Mouse (Mus musculus) megakaryocyte, adult 5-6 weeks (primary cell): ENCODE results near the gene Aldoart2. TPM values are rescaled to one million over a fixed set of nuclear protein-coding genes. Genes with fewer than 3 reads are reported as not detected.
A peak's percentile ranks its signal among the peaks of the same experiment; 100 is the strongest.
"Not testable (repeated sequence)": the region's sequence is repeated elsewhere in the genome, so short reads cannot be mapped to it uniquely, and the experiment has no call there.

Experiments used
- ATAC-seq: 2 replicates; pipeline ENCODE4 v1.8.0; 2016; ENCODE audit warnings: mild to moderate bottlenecking, inconsistent platforms; ENCODE audit not compliant: poor library complexity, severe bottlenecking
- total RNA-seq, 2 experiments: library from RNA; stranded (forward) in 1 of 2; stranded (reverse) in 1 of 2; fragments of 153-499, 151-499 nt in 1 of 2; fragments of 221-1000, 200-1000 nt in 1 of 2; gene quantifications; 2 replicates each; pipeline versions ENCODE4 v1.2.3 to v1.2.4; 2015 to 2017

Aldoart2 gene
- total RNA-seq, 2 experiments from 2014 or later = not detected

DNA sequence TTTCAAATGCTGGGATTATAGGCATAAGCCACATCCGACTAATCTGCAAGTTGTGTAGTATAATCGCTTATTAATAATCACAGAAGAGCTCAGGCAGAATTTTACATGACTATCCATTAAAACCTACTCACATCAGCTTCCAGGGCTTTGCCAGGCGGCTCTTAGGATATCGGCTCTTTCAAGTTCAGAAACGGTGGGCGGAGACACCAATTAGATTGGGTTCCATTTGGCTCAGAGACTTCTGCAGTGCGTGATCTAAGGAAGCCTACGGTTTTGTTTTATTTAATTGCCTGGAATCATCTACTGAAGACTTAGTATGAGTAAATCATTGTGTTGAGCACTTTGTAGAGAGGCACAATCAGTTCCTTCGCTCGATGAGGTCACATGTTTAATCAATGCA is 6.6 kb downstream of the Aldoart2 start:
- no peak for ATAC-seq

DNA sequence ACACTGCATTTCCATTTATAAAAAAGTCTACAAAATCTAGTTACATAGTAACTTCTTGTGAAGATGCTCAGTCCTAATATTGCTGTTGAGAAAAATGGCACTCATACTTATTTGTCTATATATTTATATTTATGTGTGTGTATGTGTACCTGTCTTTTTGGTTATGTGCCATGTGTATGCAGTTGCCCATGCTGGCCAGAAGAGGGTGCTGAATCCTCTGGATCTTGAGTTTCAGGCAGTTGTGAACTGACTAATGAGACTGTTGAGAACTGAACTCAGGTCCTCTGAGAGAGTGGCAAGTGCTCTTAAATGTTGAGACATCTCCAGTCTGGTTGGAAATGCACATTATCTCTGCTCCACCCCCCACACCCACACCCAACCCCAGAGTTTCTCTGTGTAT is 8.1 kb downstream of the Aldoart2 start:
- no peak for ATAC-seq

GRCm38 (mm10) chr12:55573794-55574193 is 8.8 kb downstream of the Aldoart2 start:
- ATAC-seq = no peak

DNA sequence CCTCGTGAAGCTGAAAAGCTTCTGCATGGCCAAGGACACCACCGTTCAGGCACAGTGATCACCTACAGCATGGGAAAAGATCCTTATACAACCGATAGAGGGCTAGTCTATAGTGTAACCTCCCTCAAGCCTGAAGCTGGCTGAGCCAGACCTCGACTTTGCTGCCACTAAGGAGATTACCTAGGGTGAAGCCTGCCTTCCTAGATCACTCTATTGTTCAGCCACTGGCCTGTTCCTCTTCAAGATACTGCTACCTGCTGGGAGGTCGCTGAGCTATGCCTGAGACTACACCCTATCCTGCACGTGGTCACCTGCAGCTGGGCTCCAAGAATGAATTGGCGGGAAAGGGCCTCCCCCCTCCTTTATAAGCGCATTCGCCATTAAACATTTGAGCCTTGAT is 21.9 kb downstream of the Aldoart2 start:
- ATAC-seq = not testable (repeated sequence)

DNA sequence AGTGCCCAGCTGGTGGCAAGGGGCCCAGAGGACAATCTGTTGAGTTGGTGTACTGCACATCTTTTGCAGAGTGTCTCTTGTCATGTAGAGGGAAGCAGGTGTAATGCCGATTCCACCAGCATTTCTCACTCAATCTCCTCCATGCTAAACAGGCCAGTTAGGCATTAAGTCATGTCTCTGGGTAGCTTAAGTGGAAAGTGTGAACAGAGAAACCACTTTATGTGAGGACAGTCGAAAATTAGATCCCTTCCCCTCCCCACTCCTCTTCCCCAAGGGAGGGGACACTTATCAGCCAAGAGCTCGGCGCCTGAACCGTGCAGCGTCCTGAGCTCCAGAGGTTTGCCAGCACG is 33.5 kb downstream of the Aldoart2 start:
- no peak for ATAC-seq

DNA sequence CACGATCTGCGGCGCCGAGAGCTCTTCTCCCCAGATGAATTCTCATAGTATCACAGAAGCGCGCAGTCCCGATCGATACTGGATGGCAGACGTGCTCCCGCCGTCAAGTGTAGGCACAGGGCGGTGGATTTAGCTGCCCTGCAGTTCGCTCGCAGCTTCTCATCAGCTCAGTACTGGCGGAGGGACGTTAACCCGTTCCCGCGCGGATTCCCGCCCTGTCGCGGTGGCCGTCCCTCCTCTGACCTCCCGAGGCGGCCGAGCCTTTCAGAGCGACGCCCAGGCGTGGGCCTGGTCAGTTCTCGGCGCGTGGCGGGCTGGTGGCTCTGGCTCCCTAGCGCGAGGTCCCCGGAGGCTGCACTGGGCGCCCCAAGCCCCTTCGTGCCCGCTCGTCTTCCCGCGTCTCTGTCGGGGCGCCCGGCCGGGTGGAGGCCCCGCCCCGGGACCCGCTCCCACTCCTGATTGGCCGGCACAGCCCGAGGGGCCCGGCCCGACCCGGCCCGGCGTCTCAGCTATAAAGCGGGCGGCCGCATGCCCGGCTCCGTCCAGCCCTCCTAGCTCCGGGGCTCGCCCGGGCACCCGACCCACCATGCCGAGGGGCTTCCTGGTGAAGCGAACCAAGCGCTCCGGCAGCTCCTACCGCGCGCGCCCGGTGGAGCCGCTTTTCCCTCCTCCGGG is 34.0 kb downstream of the Aldoart2 start, which contains the start of gene Insm2:
Insm2 (plus strand) TSS at position 541 of the 675 bp plus-strand sequence.
- ATAC-seq = no peak

GRCm38 (mm10) chr12:55599639-55600502 is 34.8 kb downstream of the Aldoart2 start:
- ATAC-seq = peak; percentile 57

- ATAC-seq = 0 out of 2 replicates have a peak, but pooled peaks have one; percentile 5
These were observed 35.5 kb downstream of the Aldoart2 start for GRCm38 (mm10) chr12:55600503-55600994.

- ATAC-seq = no peak
These were observed 39.4 kb downstream of the Aldoart2 start for GRCm38 (mm10) chr12:55604411-55604810.

GRCm38 (mm10) chr12:55607902-55608301 is 42.9 kb downstream of the Aldoart2 start:
- no peak for ATAC-seq

GRCm38 (mm10) chr12:55610812-55611211 is 45.8 kb downstream of the Aldoart2 start:
- no peak for ATAC-seq

Other genes starting within 250 kb of the Aldoart2 start
- gene Psma6, start 181.0 kb upstream of the Aldoart2 start, total RNA-seq (2015) = 237 and 241 TPM in 2 replicates
- gene Psma6, start 181.0 kb upstream of the Aldoart2 start, total RNA-seq (2017) = 230 and 242 TPM in 2 replicates
- 55.5 and 84.6 TPM in 2 replicates for gene Nfkbia, start 72.6 kb upstream of the Aldoart2 start, total RNA-seq (2015)
- 52.5 and 65.3 TPM in 2 replicates for gene Nfkbia, start 72.6 kb upstream of the Aldoart2 start, total RNA-seq (2017)
- gene Insm2, start 34.2 kb downstream of the Aldoart2 start, total RNA-seq (2015) = not detected in 2 replicates
- gene Insm2, start 34.2 kb downstream of the Aldoart2 start, total RNA-seq (2017) = not detected in 2 replicates